Mouse (Mus musculus) ES-Bruce4 (cell line): ENCODE results near the gene Brpf3. TPM values are rescaled to one million over a fixed set of nuclear protein-coding genes. Genes with fewer than 3 reads are reported as not detected.

Experiments
- H3K27ac ChIP-seq: 2 replicates; pipeline ENCODE4 v1.5.1; 2012; ENCODE audit warnings: low read length, inconsistent platforms; ENCODE audit not compliant: insufficient read depth
- H3K27me3 ChIP-seq: 2 replicates; pipeline ENCODE4 v1.6.1; 2012; ENCODE audit warnings: mild to moderate bottlenecking, low read length, inconsistent platforms; ENCODE audit not compliant: control insufficient read depth, poor library complexity, insufficient read depth, severe bottlenecking
- H3K36me3 ChIP-seq: 2 replicates; pipeline ENCODE4 v1.6.1; 2012; ENCODE audit warnings: inconsistent platforms, mild to moderate bottlenecking, low read length, moderate library complexity; ENCODE audit not compliant: control insufficient read depth, poor library complexity, insufficient read depth, severe bottlenecking
- H3K4me1 ChIP-seq: one replicate; pipeline ENCODE4 v1.8.1; 2011; ENCODE audit warnings: low read length; ENCODE audit not compliant: control insufficient read depth, insufficient read depth
- H3K4me3 ChIP-seq: 2 replicates; pipeline ENCODE4 v1.5.1; 2011; ENCODE audit warnings: low read depth, mild to moderate bottlenecking, low read length
- H3K9ac ChIP-seq: 2 replicates; pipeline ENCODE4 v1.6.1; 2012; ENCODE audit warnings: low read depth, mild to moderate bottlenecking, inconsistent platforms; ENCODE audit not compliant: poor library complexity, severe bottlenecking
- H3K9me3 ChIP-seq: replicated peaks from 2 replicates; pipeline ENCODE4 v1.6.1; 2012; ENCODE audit warnings: mild to moderate bottlenecking, low read length, inconsistent platforms; ENCODE audit not compliant: control insufficient read depth, poor library complexity, insufficient read depth, severe bottlenecking
- CTCF ChIP-seq: IDR thresholded peaks from one replicate; pipeline ENCODE4 v1.8.1; 2011; ENCODE audit warnings: low read depth, low read length
- EP300 ChIP-seq: IDR thresholded peaks from 2 replicates; pipeline ENCODE4 v1.6.1; 2011; ENCODE audit warnings: low read depth, low read length; ENCODE audit not compliant: insufficient read depth
- POLR2A ChIP-seq: IDR thresholded peaks from one replicate; pipeline ENCODE4 v1.8.1; 2011; ENCODE audit warnings: low read length; ENCODE audit not compliant: insufficient read depth
- polyA plus RNA-seq: library from polyadenylated mRNA; stranded (reverse); fragments of >200 nt; gene quantifications from 2 replicates; pipeline ENCODE4 v1.2.4, GENCODE M21; 2011; ENCODE audit warnings: low read depth; ENCODE audit not compliant: missing spikeins, insufficient read depth, insufficient read length

The Brpf3 gene
- polyA plus RNA-seq, 1 experiment = 89.8 TPM

GRCm38 (mm10) chr17:28886266-28886665 lies 85.4 kb downstream of the Brpf3 start:
- 0 out of 2 replicates have a peak, but pooled peaks cover under 1% of the 10 kb centered on the region for H3K9me3 ChIP-seq
- H3K36me3 ChIP-seq = no peaks in the 10 kb centered on the region
- H3K9ac ChIP-seq = no peak overlapping the region
- no peaks in the 10 kb centered on the region for H3K4me1 ChIP-seq
- H3K27me3 ChIP-seq = no peaks in the 10 kb centered on the region
- TF ChIP-seq POLR2A (no peak), EP300 (no peak), CTCF (no peak)
- H3K4me3 ChIP-seq = no peak overlapping the region
- no peak overlapping the region for H3K27ac ChIP-seq

Other genes starting within 250 kb of the Brpf3 start
- gene Clps, start 240.3 kb upstream of the Brpf3 start, polyA plus RNA-seq = not detected in 2 replicates
- gene Lhfpl5, start 225.4 kb upstream of the Brpf3 start, polyA plus RNA-seq = not detected in 2 replicates
- gene Srpk1, start 178.4 kb upstream of the Brpf3 start, polyA plus RNA-seq = 244 and 277 TPM in 2 replicates
- 1.2 and 2.3 TPM in 2 replicates for gene Slc26a8, start 110.9 kb upstream of the Brpf3 start, polyA plus RNA-seq
- gene Mapk14, start 109.8 kb upstream of the Brpf3 start, polyA plus RNA-seq = 70.3 and 78.5 TPM in 2 replicates
- gene AC170998.1, start 75.0 kb upstream of the Brpf3 start, polyA plus RNA-seq = 8.5 and 8.8 TPM in 2 replicates
- gene Mapk13, start 31.8 kb upstream of the Brpf3 start, polyA plus RNA-seq = 49.0 and 50.7 TPM in 2 replicates
- 0.15 TPM in 1 of 2 replicates, not detected in the other for gene Pnpla1, start 57.3 kb downstream of the Brpf3 start, polyA plus RNA-seq
- 1.5 and 3.0 TPM in 2 replicates for gene 4930539E08Rik, start 114.2 kb downstream of the Brpf3 start, polyA plus RNA-seq
- gene Pxt1, start 142.8 kb downstream of the Brpf3 start, polyA plus RNA-seq = 0.67 and 2.4 TPM in 2 replicates
- 75.3 and 77.9 TPM in 2 replicates for gene Kctd20, start 150.9 kb downstream of the Brpf3 start, polyA plus RNA-seq
- 171 TPM in 2 replicates for gene Stk38, start 206.9 kb downstream of the Brpf3 start, polyA plus RNA-seq
- 541 and 557 TPM in 2 replicates for gene Srsf3, start 231.5 kb downstream of the Brpf3 start, polyA plus RNA-seq